Mouse (Mus musculus) limb, embryonic 13.5 days (tissue): Measurements from ENCODE around the gene Sh3gl3. TPM values are rescaled to one million over a fixed set of nuclear protein-coding genes. Genes with fewer than 3 reads are reported as not detected.

Source experiments
- ATAC-seq: fragments of 200-750 bp; cut with Nextera tagmentation; 2 replicates; pipeline ENCODE4 v1.8.0; 2017; ENCODE audit warnings: low read depth, moderate number of reproducible peaks, moderate TSS enrichment; ENCODE audit not compliant: low FRiP score
- H3K27ac ChIP-seq: fragments of 300-500 bp; sonication (generic); 2 replicates; pipeline ENCODE4 v1.5.1; 2015; ENCODE audit warnings: inconsistent platforms, mild to moderate bottlenecking, moderate library complexity
- H3K27me3 ChIP-seq: fragments of 300-500 bp; sonication (generic); 2 replicates; pipeline ENCODE4 v1.6.1; 2015; ENCODE audit warnings: mild to moderate bottlenecking, inconsistent platforms
- H3K36me3 ChIP-seq: fragments of 300-500 bp; sonication (generic); 2 replicates; pipeline ENCODE4 v1.6.1; 2015; ENCODE audit warnings: inconsistent platforms, mild to moderate bottlenecking, moderate library complexity
- H3K4me1 ChIP-seq: fragments of 300-500 bp; sonication (generic); 2 replicates; pipeline ENCODE4 v1.6.1; 2015; ENCODE audit warnings: inconsistent platforms
- H3K4me2 ChIP-seq: fragments of 300-500 bp; sonication (generic); replicated peaks from 2 replicates; pipeline ENCODE4 v1.6.1; 2015; ENCODE audit warnings: inconsistent platforms, mild to moderate bottlenecking, moderate library complexity
- H3K4me3 ChIP-seq: fragments of 300-500 bp; sonication (generic); 2 replicates; pipeline ENCODE4 v1.5.1; 2015; ENCODE audit warnings: moderate library complexity, mild to moderate bottlenecking, inconsistent platforms
- H3K9ac ChIP-seq: fragments of 300-500 bp; sonication (generic); 2 replicates; pipeline ENCODE4 v1.6.1; 2015; ENCODE audit warnings: mild to moderate bottlenecking, inconsistent platforms
- H3K9me3 ChIP-seq: fragments of 300-500 bp; sonication (generic); 2 replicates; pipeline ENCODE4 v1.6.1; 2016; ENCODE audit warnings: inconsistent platforms
- WGBS: fragments of 180-500 bp; shearing (Covaris S2); methylation state at CpG from one replicate; pipeline ENCODE4 v1.1.7; 2015; 5-methylcytosine and 5-hydroxymethylcytosine counted together
- polyA plus RNA-seq: library from polyadenylated mRNA; unstranded; fragments of >200 nt; fragmentation: Nextera tagmentation; extraction: Ambion mirVana; gene quantifications from 2 replicates; pipeline ENCODE4 v1.2.1, GENCODE M21; 2015

The Sh3gl3 gene
- polyA plus RNA-seq, 1 experiment from 2014 or later: 21.4 TPM

GRCm38 (mm10) chr7:82318515-82318914, 144.9 kb downstream of the Sh3gl3 start:
- no peak for ATAC-seq
- Histone ChIP-seq H3K9me3 (no peaks in the 10 kb centered on the region), H3K27ac (no peak overlapping the region), H3K36me3 (no peaks in the 10 kb centered on the region), H3K9ac (no peak overlapping the region), H3K27me3 (0 out of 2 replicates have a peak, but pooled peaks cover 3% of the 10 kb centered on the region), H3K4me3 (no peak overlapping the region), H3K4me1 (peaks cover 14% of the 10 kb centered on the region), H3K4me2 (peak overlapping the region; percentile 25; the same call in 1 of the 2 replicates)
- WGBS: 66% methylated on average over 12 of the region's 12 CpGs

GRCm38 (mm10) chr7:82326616-82327015, 153.0 kb downstream of the Sh3gl3 start:
- Histone ChIP-seq H3K36me3 (no peaks in the 10 kb centered on the region), H3K9me3 (no peaks in the 10 kb centered on the region), H3K4me3 (no peak overlapping the region), H3K4me1 (no peaks in the 10 kb centered on the region; the same call in none of the 2 replicates), H3K27me3 (peaks cover 4% of the 10 kb centered on the region; the same call in 1 of the 2 replicates), H3K27ac (no peak overlapping the region), H3K9ac (no peak overlapping the region), H3K4me2 (no peak overlapping the region)
- WGBS: 52% methylated on average over 1 of the region's 1 CpGs
- no peak for ATAC-seq

GRCm38 (mm10) chr7:82327201-82327600, 153.6 kb downstream of the Sh3gl3 start:
- Histone ChIP-seq H3K27me3 (peaks cover 3% of the 10 kb centered on the region; the same call in 1 of the 2 replicates), H3K9me3 (no peaks in the 10 kb centered on the region), H3K4me3 (no peak overlapping the region), H3K4me2 (no peak overlapping the region), H3K9ac (no peak overlapping the region), H3K27ac (no peak overlapping the region), H3K36me3 (no peaks in the 10 kb centered on the region), H3K4me1 (peaks cover under 1% of the 10 kb centered on the region)
- ATAC-seq: no peak
- WGBS: 28% methylated on average over 4 of the region's 4 CpGs

GRCm38 (mm10) chr7:82327881-82328280, 154.2 kb downstream of the Sh3gl3 start:
- WGBS: 65% methylated on average over 5 of the region's 5 CpGs
- Histone ChIP-seq H3K27ac (no peak overlapping the region), H3K27me3 (peaks cover 4% of the 10 kb centered on the region), H3K4me2 (no peak overlapping the region), H3K4me3 (no peak overlapping the region), H3K4me1 (peaks cover 6% of the 10 kb centered on the region), H3K9me3 (no peaks in the 10 kb centered on the region), H3K9ac (no peak overlapping the region), H3K36me3 (no peaks in the 10 kb centered on the region)
- ATAC-seq: no peak

- ATAC-seq: no peak
- WGBS: 67% methylated on average over 4 of the region's 4 CpGs
- Histone ChIP-seq H3K27ac (no peak overlapping the region), H3K4me2 (no peak overlapping the region), H3K9ac (no peak overlapping the region), H3K27me3 (peaks cover 23% of the 10 kb centered on the region), H3K36me3 (no peaks in the 10 kb centered on the region), H3K4me1 (peaks cover 12% of the 10 kb centered on the region), H3K4me3 (no peak overlapping the region), H3K9me3 (no peaks in the 10 kb centered on the region)
Measured at GRCm38 (mm10) chr7:82329831-82330230, 156.2 kb downstream of the Sh3gl3 start.

- H3K4me3 ChIP-seq: no peak overlapping the region
- peaks cover 34% of the 10 kb centered on the region for H3K27me3 ChIP-seq
- H3K9ac ChIP-seq: no peak overlapping the region
- no peak overlapping the region for H3K27ac ChIP-seq
- H3K9me3 ChIP-seq: no peaks in the 10 kb centered on the region
- H3K4me2 ChIP-seq: no peak overlapping the region
- WGBS: 63% methylated on average over 6 of the region's 6 CpGs
- no peak for ATAC-seq
- H3K36me3 ChIP-seq: no peaks in the 10 kb centered on the region
- peaks cover 19% of the 10 kb centered on the region for H3K4me1 ChIP-seq
Measured at GRCm38 (mm10) chr7:82330860-82331259, 157.2 kb downstream of the Sh3gl3 start.

- no peak for ATAC-seq
- peaks cover 61% of the 10 kb centered on the region for H3K27me3 ChIP-seq
- WGBS: 33% methylated on average over 1 of the region's 1 CpGs
Measured at GRCm38 (mm10) chr7:82334000-82334399, 160.4 kb downstream of the Sh3gl3 start.

GRCm38 (mm10) chr7:82335211-82336121, 161.8 kb downstream of the Sh3gl3 start, which contains the start of gene Adamtsl3:
Adamtsl3 (plus strand) TSS chr7:82335694.
- WGBS: under 1% methylated on average over 94 of the region's 95 CpGs
- Histone ChIP-seq H3K4me1 (peaks cover 32% of the 10 kb centered on the region), H3K4me3 (peak within 1 kb of the TSS; percentile 63), H3K9me3 (no peaks in the 10 kb centered on the region), H3K4me2 (peak within 1 kb of the TSS; percentile 86), H3K27ac (peak within 1 kb of the TSS; percentile 55), H3K27me3 (peaks cover 63% of the 10 kb centered on the region), H3K9ac (peak within 1 kb of the TSS; percentile 68), H3K36me3 (no peaks in the 10 kb centered on the region; the same call in 1 of the 2 replicates)
- ATAC-seq: peak; percentile 43; the same call in 1 of the 2 replicates

More at GRCm38 (mm10) chr7:82334000-82334399, 160.4 kb downstream of the Sh3gl3 start:
- H3K9ac ChIP-seq: no peak overlapping the region
- H3K4me2 ChIP-seq: no peak overlapping the region
- no peaks in the 10 kb centered on the region; the same call in 1 of the 2 replicates for H3K36me3 ChIP-seq
- peaks cover 32% of the 10 kb centered on the region for H3K4me1 ChIP-seq
- H3K27ac ChIP-seq: no peak overlapping the region
- no peaks in the 10 kb centered on the region for H3K9me3 ChIP-seq
- no peak overlapping the region for H3K4me3 ChIP-seq

GRCm38 (mm10) chr7:82336132-82336531, 162.5 kb downstream of the Sh3gl3 start:
- WGBS: under 1% methylated on average over 34 of the region's 34 CpGs
- ATAC-seq: peak; percentile 45; the same call in 1 of the 2 replicates
- H3K27me3 ChIP-seq: peaks cover 62% of the 10 kb centered on the region
- H3K36me3 ChIP-seq: no peaks in the 10 kb centered on the region; the same call in 1 of the 2 replicates
- peak overlapping the region; percentile 86 for H3K4me2 ChIP-seq
- H3K4me3 ChIP-seq: peak overlapping the region; percentile 63
- peak overlapping the region; percentile 68 for H3K9ac ChIP-seq
- H3K27ac ChIP-seq: peak overlapping the region; percentile 55; the same call in 1 of the 2 replicates
- H3K4me1 ChIP-seq: peaks cover 33% of the 10 kb centered on the region
- H3K9me3 ChIP-seq: no peaks in the 10 kb centered on the region

GRCm38 (mm10) chr7:82338121-82338520, 164.5 kb downstream of the Sh3gl3 start:
- Histone ChIP-seq H3K4me1 (peaks cover 39% of the 10 kb centered on the region), H3K9me3 (no peaks in the 10 kb centered on the region), H3K9ac (no peak overlapping the region), H3K27ac (no peak overlapping the region), H3K27me3 (peaks cover 58% of the 10 kb centered on the region), H3K4me2 (peak overlapping the region; percentile 86), H3K36me3 (no peaks in the 10 kb centered on the region; the same call in 1 of the 2 replicates), H3K4me3 (no peak overlapping the region)
- 72% methylated on average over 9 of the region's 9 CpGs for WGBS
- no peak for ATAC-seq

GRCm38 (mm10) chr7:82338532-82338931, 164.9 kb downstream of the Sh3gl3 start:
- Histone ChIP-seq H3K9ac (no peak overlapping the region), H3K27ac (no peak overlapping the region), H3K27me3 (peaks cover 54% of the 10 kb centered on the region), H3K9me3 (no peaks in the 10 kb centered on the region), H3K4me1 (peaks cover 39% of the 10 kb centered on the region), H3K4me2 (no peak overlapping the region), H3K36me3 (no peaks in the 10 kb centered on the region; the same call in 1 of the 2 replicates), H3K4me3 (no peak overlapping the region)
- no peak for ATAC-seq
- 70% methylated on average over 4 of the region's 4 CpGs for WGBS

GRCm38 (mm10) chr7:82339214-82339613, 165.6 kb downstream of the Sh3gl3 start:
- H3K4me2 ChIP-seq: no peak overlapping the region
- H3K9ac ChIP-seq: no peak overlapping the region
- 49% methylated on average over 3 of the region's 3 CpGs for WGBS
- peaks cover 47% of the 10 kb centered on the region for H3K27me3 ChIP-seq
- no peak overlapping the region for H3K27ac ChIP-seq
- H3K9me3 ChIP-seq: no peaks in the 10 kb centered on the region
- ATAC-seq: no peak
- H3K36me3 ChIP-seq: no peaks in the 10 kb centered on the region; the same call in 1 of the 2 replicates
- no peak overlapping the region for H3K4me3 ChIP-seq
- peaks cover 37% of the 10 kb centered on the region for H3K4me1 ChIP-seq
